Mouse (Mus musculus) thymus, adult 2 months (tissue): ENCODE results near the gene Scaf1.

ENCODE experiments used
- CTCF ChIP-seq: fragments of 200-500 bp; IDR thresholded peaks from 2 replicates; pipeline ENCODE4 v1.5.1; 2012; ENCODE audit warnings: mild to moderate bottlenecking, control low read depth, low read length, moderate library complexity, borderline replicate concordance; ENCODE audit not compliant: control insufficient read depth, poor library complexity, insufficient read depth; ENCODE audit errors: extremely low read depth
- POLR2A ChIP-seq: fragments of 200-500 bp; IDR thresholded peaks from 2 replicates; pipeline ENCODE4 v1.6.1; 2012; ENCODE audit warnings: mild to moderate bottlenecking, low read length, control low read depth, moderate library complexity; ENCODE audit not compliant: control insufficient read depth, poor library complexity, insufficient read depth; ENCODE audit errors: extremely low read depth

DNA sequence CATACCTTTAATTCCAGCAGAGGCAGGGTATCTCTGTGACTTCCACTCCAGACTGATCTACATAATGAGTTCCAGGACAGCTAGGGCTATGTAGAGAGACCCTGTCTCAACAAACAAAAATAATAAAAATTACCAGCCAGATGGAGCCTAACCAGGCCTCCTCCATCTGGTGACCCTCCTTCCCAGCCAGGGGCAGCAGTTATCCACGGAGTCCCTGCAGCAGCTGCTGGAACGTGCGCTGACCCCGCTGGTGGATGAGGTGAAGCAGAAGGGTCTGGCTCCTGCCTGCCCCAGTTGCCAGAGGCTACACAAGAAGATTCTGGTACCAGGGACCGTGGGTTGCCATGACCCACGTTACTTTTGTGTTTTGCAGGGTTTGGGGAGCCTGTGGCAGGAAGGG is 59.9 kb downstream of the Scaf1 start:
- TF ChIP-seq CTCF (no peak), POLR2A (no peak)
